Mouse (Mus musculus) heart, postnatal 0 days (tissue): ENCODE results near the gene Phip. TPM values are rescaled to one million over a fixed set of nuclear protein-coding genes. Genes with fewer than 3 reads are reported as not detected.

ENCODE experiments used
- ATAC-seq: fragments of 200-750 bp; cut with Nextera tagmentation; 2 replicates; pipeline ENCODE4 v1.8.0; 2017; ENCODE audit warnings: low read depth, moderate number of reproducible peaks, moderate library complexity; ENCODE audit not compliant: insufficient read depth
- DNase-seq: peaks from one replicate; pipeline ENCODE4 v3.0.0-alpha.2; 2016; ENCODE audit warnings: low spot score
- H3K27ac ChIP-seq: fragments of 300-500 bp; sonication (generic); 2 replicates; pipeline ENCODE4 v1.5.1; 2014; ENCODE audit warnings: low read depth, mild to moderate bottlenecking
- H3K27me3 ChIP-seq: fragments of 300-500 bp; sonication (generic); 2 replicates; pipeline ENCODE4 v1.6.1; 2014; ENCODE audit warnings: low read length, mixed read lengths; ENCODE audit not compliant: control insufficient read depth, insufficient read depth
- H3K36me3 ChIP-seq: fragments of 300-500 bp; sonication (generic); replicated peaks from 2 replicates; pipeline ENCODE4 v1.6.1; 2014; ENCODE audit warnings: low read length, mixed read lengths; ENCODE audit not compliant: control insufficient read depth, insufficient read depth
- H3K4me1 ChIP-seq: fragments of 300-500 bp; sonication (generic); 2 replicates; pipeline ENCODE4 v1.6.1; 2014; ENCODE audit warnings: antibody characterized with exemption; ENCODE audit not compliant: control insufficient read depth, insufficient read depth
- H3K4me2 ChIP-seq: fragments of 300-500 bp; sonication (generic); 2 replicates; pipeline ENCODE4 v1.6.1; 2014; ENCODE audit warnings: low read depth, mild to moderate bottlenecking, low read length, moderate library complexity
- H3K4me3 ChIP-seq: fragments of 300-500 bp; sonication (generic); 2 replicates; pipeline ENCODE4 v1.5.1; 2014; ENCODE audit warnings: low read depth, low read length
- H3K9ac ChIP-seq: fragments of 300-500 bp; sonication (generic); replicated peaks from 2 replicates; pipeline ENCODE4 v1.6.1; 2014; ENCODE audit warnings: low read depth, low read length, mixed read lengths
- H3K9me3 ChIP-seq: fragments of 300-500 bp; sonication (generic); replicated peaks from 2 replicates; pipeline ENCODE4 v1.6.1; 2016; ENCODE audit warnings: low read length; ENCODE audit not compliant: control insufficient read depth
- CTCF ChIP-seq: IDR thresholded peaks from 2 replicates; pipeline ENCODE4 v1.5.1; 2016; ENCODE audit warnings: antibody characterized with exemption, control low read depth, low read depth
- EP300 ChIP-seq: IDR thresholded peaks from 2 replicates; pipeline ENCODE4 v1.6.1; 2016; ENCODE audit warnings: antibody characterized with exemption, low read depth
- WGBS: fragments of 180-500 bp; shearing (Covaris S2); extraction: QIAGEN DNeasy Blood & Tissue Kit; methylation state at CpG from one replicate; pipeline ENCODE4 v1.1.7; 2014; 5-methylcytosine and 5-hydroxymethylcytosine counted together
- polyA plus RNA-seq: library from polyadenylated mRNA; unstranded; fragments of >200 nt; fragmentation: Nextera tagmentation; extraction: Ambion mirVana; gene quantifications from 2 replicates; pipeline ENCODE4 v1.2.1, GENCODE M21; 2015
- total RNA-seq: library from RNA; depleted of rRNA; stranded (reverse); fragments of >200 nt; gene quantifications from 2 replicates; pipeline ENCODE4 v1.2.3, GENCODE M21; 2014; ENCODE audit warnings: low replicate concordance

Gene Phip
- total and polyA plus RNA-seq, 2 experiments from 2014 or later: 26.6 to 47.6 TPM

DNA sequence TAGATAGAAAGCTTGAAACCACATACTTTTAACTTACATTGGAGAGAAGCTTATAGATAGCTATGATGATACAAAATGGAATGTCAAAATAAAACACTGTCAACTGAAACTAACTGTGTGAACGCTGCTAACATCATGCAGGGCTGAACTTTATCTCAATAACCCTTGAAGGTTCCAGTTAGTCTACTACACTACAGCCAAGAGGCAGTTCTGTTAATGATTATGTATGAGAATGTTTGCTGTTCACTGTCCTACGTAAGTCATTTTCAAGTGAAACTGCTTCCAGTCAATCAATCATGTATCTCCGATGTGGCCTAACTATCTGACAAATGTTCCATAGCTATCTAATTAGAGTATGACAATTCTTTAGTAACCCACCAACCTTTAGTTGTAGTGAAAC is 107.6 kb downstream of the Phip start:
- ATAC-seq (no peak), DNase-seq (no peak)
- no peak overlapping the region for H3K27ac ChIP-seq
- H3K27me3 ChIP-seq: no peaks in the 10 kb centered on the region
- WGBS: 74% methylated on average over 3 of the region's 3 CpGs
- TF ChIP-seq EP300: no peak
- TF ChIP-seq CTCF: no peak
- H3K9ac ChIP-seq: no peak overlapping the region
- H3K4me2 ChIP-seq: no peak overlapping the region
- H3K9me3 ChIP-seq: no peaks in the 10 kb centered on the region
- peaks cover 25% of the 10 kb centered on the region for H3K36me3 ChIP-seq
- no peaks in the 10 kb centered on the region for H3K4me1 ChIP-seq
- no peak overlapping the region for H3K4me3 ChIP-seq

DNA sequence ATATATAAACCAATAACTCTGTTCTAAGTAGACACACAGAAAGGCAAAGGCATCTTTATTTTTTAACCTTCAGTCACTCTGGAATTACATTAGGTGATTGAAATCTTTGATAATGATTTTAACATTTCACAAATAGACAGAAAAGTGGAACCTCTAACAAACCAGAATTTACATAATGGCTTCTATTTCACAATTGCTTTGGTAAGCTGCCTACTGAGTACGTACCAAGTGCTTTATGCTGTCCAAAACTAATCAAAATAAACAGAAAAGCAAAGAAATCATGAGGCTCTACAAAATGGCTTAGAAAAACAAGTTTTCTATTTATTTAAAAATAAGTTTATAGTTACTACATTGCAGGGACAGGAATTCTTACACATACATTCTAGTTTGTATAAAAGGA is 109.2 kb downstream of the Phip start:
- no peak for TF ChIP-seq EP300
- Histone ChIP-seq H3K9me3 (no peaks in the 10 kb centered on the region), H3K4me2 (no peak overlapping the region), H3K9ac (no peak overlapping the region), H3K4me1 (no peaks in the 10 kb centered on the region), H3K4me3 (no peak overlapping the region), H3K36me3 (peaks cover 15% of the 10 kb centered on the region), H3K27ac (no peak overlapping the region), H3K27me3 (no peaks in the 10 kb centered on the region)
- DNase-seq (no peak), ATAC-seq (no peak)
- 95% methylated on average over 1 of the region's 1 CpGs for WGBS

DNA sequence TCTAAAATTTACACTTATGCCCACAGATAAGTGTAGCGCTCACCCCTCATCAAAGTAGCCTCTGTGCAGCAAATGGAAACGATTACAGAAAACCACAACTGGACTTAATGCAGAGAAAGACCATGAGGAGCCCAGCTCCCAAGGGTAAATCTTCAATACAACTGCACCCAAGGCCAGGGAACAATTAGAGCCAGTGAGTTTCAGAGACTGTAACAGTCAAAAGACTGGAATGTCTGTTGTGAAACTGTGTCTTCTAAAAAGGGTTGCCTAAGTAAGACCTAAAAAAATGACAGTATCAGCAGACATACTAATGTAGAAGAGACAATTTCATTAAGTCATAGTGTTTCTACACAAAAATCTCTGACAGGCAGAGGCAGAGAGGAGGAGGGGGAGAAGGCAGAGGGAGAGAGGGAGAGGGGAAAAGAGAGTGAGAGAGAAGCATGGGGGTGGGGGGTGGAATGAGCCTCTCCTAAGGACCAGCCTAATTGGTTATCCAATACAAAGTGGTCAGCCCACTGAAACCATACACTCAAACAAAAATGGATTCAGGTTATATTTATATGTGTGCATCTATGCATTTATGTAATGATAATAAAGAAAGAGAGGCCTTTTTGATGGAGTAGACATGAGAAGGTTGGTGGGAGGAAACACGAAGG is 113.4 kb downstream of the Phip start:
- no peak for TF ChIP-seq CTCF
- no peak for TF ChIP-seq EP300
- no peak overlapping the region for H3K27ac ChIP-seq
- 79% methylated on average over 3 of the region's 3 CpGs for WGBS

DNA sequence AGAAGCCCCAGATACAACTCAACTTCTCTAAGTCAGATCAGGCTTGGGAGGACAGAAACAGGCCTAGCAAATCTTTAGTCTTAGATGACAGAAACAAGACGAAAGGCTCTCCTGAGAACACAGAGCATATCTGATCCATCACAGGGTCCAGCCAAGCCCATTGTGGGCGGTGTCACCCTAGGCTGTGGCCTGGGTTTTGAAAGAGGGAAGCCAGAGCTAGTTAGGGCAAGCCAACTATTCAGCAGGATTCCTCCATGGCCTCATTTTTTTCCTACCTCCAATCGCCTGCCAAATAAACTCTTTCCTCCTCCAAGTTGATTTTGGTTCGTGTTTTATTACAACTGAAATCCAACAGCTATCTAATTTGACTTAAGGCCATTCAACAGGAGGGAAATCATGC is 114.0 kb downstream of the Phip start:
- Histone ChIP-seq H3K9ac (no peak overlapping the region), H3K4me2 (no peak overlapping the region), H3K9me3 (no peaks in the 10 kb centered on the region), H3K27ac (no peak overlapping the region), H3K4me3 (no peak overlapping the region), H3K4me1 (no peaks in the 10 kb centered on the region), H3K27me3 (no peaks in the 10 kb centered on the region), H3K36me3 (0 out of 2 replicates have a peak, but pooled peaks cover 4% of the 10 kb centered on the region)
- ATAC-seq (no peak), DNase-seq (no peak)
- TF ChIP-seq EP300: no peak
- no peak for TF ChIP-seq CTCF
- 72% methylated on average over 4 of the region's 4 CpGs for WGBS

More for the DNA sequence above, 113.4 kb downstream of the Phip start:
- ATAC-seq: no peak
- 0 out of 2 replicates have a peak, but pooled peaks cover 4% of the 10 kb centered on the region for H3K36me3 ChIP-seq
- H3K4me2 ChIP-seq: no peak overlapping the region
- H3K9ac ChIP-seq: no peak overlapping the region
- no peaks in the 10 kb centered on the region for H3K9me3 ChIP-seq
- H3K27me3 ChIP-seq: no peaks in the 10 kb centered on the region
- H3K4me1 ChIP-seq: no peaks in the 10 kb centered on the region
- DNase-seq: no peak
- H3K4me3 ChIP-seq: no peak overlapping the region

DNA sequence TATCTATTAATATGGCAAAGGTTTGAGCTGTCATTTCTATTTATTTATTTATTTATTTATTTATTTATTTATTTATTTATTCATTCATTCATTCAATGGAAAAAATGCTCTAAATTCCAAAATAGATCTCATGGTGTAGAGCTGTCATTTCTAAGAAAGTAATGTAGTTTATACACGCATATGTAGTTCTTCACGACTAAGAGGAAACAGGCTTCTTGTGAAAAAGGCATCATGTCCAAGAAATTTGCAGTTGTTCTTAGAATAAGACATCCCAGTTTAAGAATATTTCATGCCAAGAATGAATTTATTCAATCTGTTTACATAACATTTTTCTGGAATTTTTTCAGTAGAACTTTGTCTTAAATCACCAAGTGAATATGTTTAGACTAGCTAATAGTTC is 114.5 kb downstream of the Phip start:
- Histone ChIP-seq H3K9ac (no peak overlapping the region), H3K27me3 (no peaks in the 10 kb centered on the region), H3K4me3 (no peak overlapping the region), H3K4me1 (no peaks in the 10 kb centered on the region), H3K36me3 (0 out of 2 replicates have a peak, but pooled peaks cover 4% of the 10 kb centered on the region), H3K4me2 (no peak overlapping the region), H3K9me3 (no peaks in the 10 kb centered on the region), H3K27ac (no peak overlapping the region)
- WGBS: 85% methylated on average over 2 of the region's 2 CpGs
- ATAC-seq: no peak
- DNase-seq: no peak
- no peak for TF ChIP-seq CTCF
- no peak for TF ChIP-seq EP300

DNA sequence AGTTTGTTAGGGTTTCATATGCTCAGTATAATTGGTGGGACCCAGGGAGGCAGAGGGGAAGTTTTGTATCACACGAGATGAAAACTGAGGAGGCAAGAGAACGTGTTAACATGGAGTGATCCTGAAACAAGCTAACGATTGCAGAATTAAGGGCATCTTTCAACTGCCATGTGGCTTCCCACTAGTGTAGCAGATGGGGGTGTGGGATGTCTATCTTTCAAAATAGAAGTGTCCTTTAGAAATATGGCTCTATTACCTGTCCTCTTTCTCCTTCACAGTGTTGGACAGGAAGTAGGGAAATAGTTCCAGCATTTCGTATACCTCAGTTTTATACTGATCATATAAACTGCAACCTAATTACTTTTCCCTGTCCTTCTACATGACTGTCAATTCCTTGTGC is 119.1 kb downstream of the Phip start:
- Histone ChIP-seq H3K4me2 (no peak overlapping the region), H3K36me3 (no peaks in the 10 kb centered on the region), H3K9me3 (no peaks in the 10 kb centered on the region), H3K27ac (no peak overlapping the region), H3K4me3 (no peak overlapping the region), H3K9ac (no peak overlapping the region), H3K27me3 (no peaks in the 10 kb centered on the region), H3K4me1 (no peaks in the 10 kb centered on the region)
- whole genome bisulfite sequencing: 76% methylated on average over 4 of the region's 4 CpGs
- DNase-seq (no peak), ATAC-seq (no peak)
- no peak for TF ChIP-seq EP300
